Mouse (Mus musculus): Measurements from ENCODE around the gene Atp2c2.
A peak's percentile ranks its signal among the peaks of the same experiment; 100 is the strongest.

GRCm38 (mm10) chr8:119656709-119657464 lies 42.9 kb upstream of the Atp2c2 start:
- TF ChIP-seq POLR2A (IDR thresholded peaks at IDR 0.05; ENCODE audit: insufficient read depth, low read depth, low read length) (no peak), CTCF (IDR thresholded peaks at IDR 0.05) (peak; percentile 53)

Data from heart, adult 2 months (tissue).